Mouse (Mus musculus): ENCODE measurements around the gene Abcc3. TPM values are rescaled to one million over a fixed set of nuclear protein-coding genes. Genes with fewer than 3 reads are reported as not detected.
A peak's percentile ranks its signal among the peaks of the same experiment; 100 is the strongest.

Abcc3 gene
- polyA plus RNA-seq, 1 experiment from 2014 or later, result 1.3 TPM

- DNase-seq (ENCODE audit: low spot score) (no peak), ATAC-seq (ENCODE audit: low read depth) (no peak)
- H3K27ac ChIP-seq (replicated peaks; ENCODE audit: low read depth, low read length), result no peak overlapping the region
- no peaks in the 10 kb centered on the region for H3K27me3 ChIP-seq (replicated peaks; ENCODE audit: control insufficient read depth, insufficient read depth, low read length)
- H3K4me1 ChIP-seq (ENCODE audit: control insufficient read depth, insufficient read depth, low read length), result no peaks in the 10 kb centered on the region
- no peaks in the 10 kb centered on the region for H3K36me3 ChIP-seq (ENCODE audit: control insufficient read depth, insufficient read depth, low read length)
- no peaks in the 10 kb centered on the region for H3K9me3 ChIP-seq (ENCODE audit: control insufficient read depth, low read length)
- H3K9ac ChIP-seq (ENCODE audit: low read depth, low read length), result no peak overlapping the region
- H3K4me2 ChIP-seq (ENCODE audit: low read depth, low read length), result no peak overlapping the region
- WGBS, result 20% methylated on average over 2 of the region's 2 CpGs
- H3K4me3 ChIP-seq (ENCODE audit: low read depth, low read length), result no peak overlapping the region
Observed at GRCm38 (mm10) chr11:94379061-94379460, 13.7 kb downstream of the Abcc3 start.

GRCm38 (mm10) chr11:94374276-94374948, 18.4 kb downstream of the Abcc3 start:
- ATAC-seq (ENCODE audit: low read depth), result no peak
- H3K9ac ChIP-seq (ENCODE audit: low read depth, low read length), result no peak overlapping the region
- no peaks in the 10 kb centered on the region for H3K4me1 ChIP-seq (ENCODE audit: control insufficient read depth, insufficient read depth, low read length)
- H3K27me3 ChIP-seq (replicated peaks; ENCODE audit: control insufficient read depth, insufficient read depth, low read length), result no peaks in the 10 kb centered on the region
- no peaks in the 10 kb centered on the region for H3K9me3 ChIP-seq (ENCODE audit: control insufficient read depth, low read length)
- WGBS, result 79% methylated on average over 13 of the region's 13 CpGs
- H3K4me3 ChIP-seq (ENCODE audit: low read depth, low read length), result no peak overlapping the region
- no peak overlapping the region for H3K27ac ChIP-seq (replicated peaks; ENCODE audit: low read depth, low read length)
- no peak overlapping the region for H3K4me2 ChIP-seq (ENCODE audit: low read depth, low read length)
- no peaks in the 10 kb centered on the region for H3K36me3 ChIP-seq (ENCODE audit: control insufficient read depth, insufficient read depth, low read length)
- no peak for DNase-seq (ENCODE audit: low spot score)

DNA sequence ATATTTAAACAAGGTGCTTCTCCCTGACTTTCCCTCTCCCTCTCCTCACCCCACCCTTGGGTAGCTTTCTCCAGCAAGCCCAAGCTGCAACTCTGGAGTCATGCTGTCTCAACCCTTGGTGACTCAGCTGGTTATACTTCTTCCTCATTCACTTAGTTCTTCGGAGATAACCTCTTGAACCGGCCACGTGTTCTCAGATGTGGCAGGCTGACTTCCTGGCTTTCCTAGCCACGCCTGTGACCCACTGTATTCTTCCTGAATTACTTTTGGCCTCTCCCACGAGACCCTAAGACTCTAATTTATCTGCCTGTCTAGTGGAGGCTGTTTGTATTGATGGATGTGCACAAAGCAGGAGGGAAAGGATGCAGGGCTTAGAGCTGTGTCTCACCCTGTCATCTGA, 22.0 kb downstream of the Abcc3 start:
- WGBS, result 39% methylated on average over 5 of the region's 5 CpGs
- Histone ChIP-seq H3K27me3 (replicated peaks; ENCODE audit: control insufficient read depth, insufficient read depth, low read length) (no peaks in the 10 kb centered on the region), H3K4me1 (ENCODE audit: control insufficient read depth, insufficient read depth, low read length) (no peaks in the 10 kb centered on the region), H3K4me3 (ENCODE audit: low read depth, low read length) (no peak overlapping the region), H3K9ac (ENCODE audit: low read depth, low read length) (no peak overlapping the region), H3K9me3 (ENCODE audit: control insufficient read depth, low read length) (0 out of 2 replicates have a peak, but pooled peaks cover 3% of the 10 kb centered on the region), H3K36me3 (ENCODE audit: control insufficient read depth, insufficient read depth, low read length) (no peaks in the 10 kb centered on the region), H3K27ac (replicated peaks; ENCODE audit: low read depth, low read length) (no peak overlapping the region), H3K4me2 (ENCODE audit: low read depth, low read length) (no peak overlapping the region)
- DNase-seq (ENCODE audit: low spot score), result no peak
- ATAC-seq (ENCODE audit: low read depth), result no peak

DNA sequence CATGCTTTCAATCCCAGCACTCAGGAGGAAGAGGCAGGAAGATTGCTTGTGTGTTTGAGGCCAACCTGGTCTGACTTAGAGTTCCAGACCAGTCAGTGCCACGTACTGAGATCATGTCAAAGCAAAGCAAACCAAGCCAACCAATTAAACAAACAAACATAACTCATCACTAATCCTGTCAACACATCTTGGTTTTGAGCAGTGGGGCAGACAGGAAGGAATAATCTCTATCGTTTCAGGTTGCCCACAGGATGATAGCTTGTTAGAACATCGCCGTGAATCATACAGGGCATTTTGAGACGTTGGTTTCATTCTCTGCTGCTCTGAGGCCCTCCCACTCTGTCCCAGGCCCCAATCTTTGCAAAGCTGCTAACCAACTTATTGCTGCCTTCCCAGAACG, 22.8 kb downstream of the Abcc3 start:
- Histone ChIP-seq H3K9me3 (ENCODE audit: control insufficient read depth, low read length) (0 out of 2 replicates have a peak, but pooled peaks cover 3% of the 10 kb centered on the region), H3K4me2 (ENCODE audit: low read depth, low read length) (no peak overlapping the region), H3K4me1 (ENCODE audit: control insufficient read depth, insufficient read depth, low read length) (no peaks in the 10 kb centered on the region), H3K4me3 (ENCODE audit: low read depth, low read length) (no peak overlapping the region), H3K27ac (replicated peaks; ENCODE audit: low read depth, low read length) (no peak overlapping the region), H3K27me3 (replicated peaks; ENCODE audit: control insufficient read depth, insufficient read depth, low read length) (no peaks in the 10 kb centered on the region), H3K36me3 (ENCODE audit: control insufficient read depth, insufficient read depth, low read length) (no peaks in the 10 kb centered on the region), H3K9ac (ENCODE audit: low read depth, low read length) (no peak overlapping the region)
- ATAC-seq (ENCODE audit: low read depth) (no peak), DNase-seq (ENCODE audit: low spot score) (no peak)
- 80% methylated on average over 6 of the region's 6 CpGs for WGBS

GRCm38 (mm10) chr11:94365340-94365739, 27.5 kb downstream of the Abcc3 start:
- Histone ChIP-seq H3K4me1 (ENCODE audit: control insufficient read depth, insufficient read depth, low read length) (no peaks in the 10 kb centered on the region), H3K9ac (ENCODE audit: low read depth, low read length) (no peak overlapping the region), H3K27ac (replicated peaks; ENCODE audit: low read depth, low read length) (no peak overlapping the region), H3K27me3 (replicated peaks; ENCODE audit: control insufficient read depth, insufficient read depth, low read length) (no peaks in the 10 kb centered on the region), H3K4me2 (ENCODE audit: low read depth, low read length) (no peak overlapping the region), H3K4me3 (ENCODE audit: low read depth, low read length) (no peak overlapping the region), H3K36me3 (ENCODE audit: control insufficient read depth, insufficient read depth, low read length) (no peaks in the 10 kb centered on the region), H3K9me3 (ENCODE audit: control insufficient read depth, low read length) (0 out of 2 replicates have a peak, but pooled peaks cover 3% of the 10 kb centered on the region)
- WGBS, result 50% methylated on average over 3 of the region's 3 CpGs
- ATAC-seq (ENCODE audit: low read depth), result no peak
- DNase-seq (ENCODE audit: low spot score), result no peak

DNA sequence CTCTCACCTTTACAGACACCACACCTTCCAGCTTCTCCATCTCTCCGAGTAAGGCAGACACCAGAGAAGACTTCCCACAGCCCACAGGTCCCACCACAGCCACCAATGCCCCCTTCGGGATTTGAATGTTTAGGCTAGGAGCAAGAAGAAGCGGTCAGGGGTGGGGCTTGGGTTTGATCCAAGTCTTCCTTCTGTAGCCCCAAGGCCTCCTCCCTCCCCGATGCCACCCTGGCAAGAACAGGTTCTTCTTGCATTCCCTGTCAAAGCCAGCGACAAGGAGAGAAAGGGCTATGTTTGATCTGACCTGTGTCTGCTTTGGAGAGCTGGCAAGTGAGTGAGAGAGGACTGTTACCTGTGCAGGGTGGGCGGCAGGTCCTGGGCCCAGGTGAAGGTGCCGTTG, 29.1 kb downstream of the Abcc3 start:
- no peak overlapping the region for H3K9ac ChIP-seq (ENCODE audit: low read depth, low read length)
- ATAC-seq (ENCODE audit: low read depth) (peak; percentile 26; the same call in 1 of the 2 replicates), DNase-seq (ENCODE audit: low spot score) (peak; percentile 66)
- no peak overlapping the region for H3K4me2 ChIP-seq (ENCODE audit: low read depth, low read length)
- no peaks in the 10 kb centered on the region for H3K4me1 ChIP-seq (ENCODE audit: control insufficient read depth, insufficient read depth, low read length)
- no peaks in the 10 kb centered on the region for H3K36me3 ChIP-seq (ENCODE audit: control insufficient read depth, insufficient read depth, low read length)
- H3K9me3 ChIP-seq (ENCODE audit: control insufficient read depth, low read length), result 0 out of 2 replicates have a peak, but pooled peaks cover 3% of the 10 kb centered on the region
- H3K27ac ChIP-seq (replicated peaks; ENCODE audit: low read depth, low read length), result no peak overlapping the region
- H3K4me3 ChIP-seq (ENCODE audit: low read depth, low read length), result no peak overlapping the region
- 66% methylated on average over 7 of the region's 7 CpGs for WGBS
- no peaks in the 10 kb centered on the region for H3K27me3 ChIP-seq (replicated peaks; ENCODE audit: control insufficient read depth, insufficient read depth, low read length)

DNA sequence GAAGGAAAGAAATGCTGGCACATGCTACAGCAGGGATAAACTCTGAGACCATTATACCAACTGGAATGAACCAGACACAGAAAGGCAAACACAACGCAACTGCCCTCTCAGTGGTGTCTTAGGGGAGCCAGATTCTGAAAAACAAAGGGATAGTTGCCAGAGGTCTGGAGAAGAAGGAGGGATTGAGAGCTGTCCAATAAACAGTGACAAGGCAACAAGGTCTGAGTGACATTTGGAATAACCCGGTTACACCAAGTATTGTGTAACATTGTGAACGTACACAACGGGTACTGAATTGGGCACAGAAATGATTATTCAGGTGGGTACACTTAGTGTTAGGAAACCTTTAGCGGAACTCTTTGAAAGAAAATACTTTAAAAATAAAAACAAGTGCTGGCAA, 30.7 kb downstream of the Abcc3 start:
- DNase-seq (ENCODE audit: low spot score), result no peak
- H3K27me3 ChIP-seq (replicated peaks; ENCODE audit: control insufficient read depth, insufficient read depth, low read length), result no peaks in the 10 kb centered on the region
- no peak overlapping the region for H3K4me2 ChIP-seq (ENCODE audit: low read depth, low read length)
- no peaks in the 10 kb centered on the region for H3K36me3 ChIP-seq (ENCODE audit: control insufficient read depth, insufficient read depth, low read length)
- H3K27ac ChIP-seq (replicated peaks; ENCODE audit: low read depth, low read length), result no peak overlapping the region
- 0 out of 2 replicates have a peak, but pooled peaks cover 3% of the 10 kb centered on the region for H3K9me3 ChIP-seq (ENCODE audit: control insufficient read depth, low read length)
- ATAC-seq (ENCODE audit: low read depth), result no peak
- no peaks in the 10 kb centered on the region for H3K4me1 ChIP-seq (ENCODE audit: control insufficient read depth, insufficient read depth, low read length)
- no peak overlapping the region for H3K4me3 ChIP-seq (ENCODE audit: low read depth, low read length)
- H3K9ac ChIP-seq (ENCODE audit: low read depth, low read length), result no peak overlapping the region
- 94% methylated on average over 5 of the region's 5 CpGs for WGBS

GRCm38 (mm10) chr11:94361166-94361870, 31.5 kb downstream of the Abcc3 start:
- ATAC-seq (ENCODE audit: low read depth), result no peak
- H3K4me3 ChIP-seq (ENCODE audit: low read depth, low read length), result no peak overlapping the region
- no peaks in the 10 kb centered on the region for H3K36me3 ChIP-seq (ENCODE audit: control insufficient read depth, insufficient read depth, low read length)
- H3K27me3 ChIP-seq (replicated peaks; ENCODE audit: control insufficient read depth, insufficient read depth, low read length), result no peaks in the 10 kb centered on the region
- 0 out of 2 replicates have a peak, but pooled peaks cover 3% of the 10 kb centered on the region for H3K9me3 ChIP-seq (ENCODE audit: control insufficient read depth, low read length)
- H3K27ac ChIP-seq (replicated peaks; ENCODE audit: low read depth, low read length), result no peak overlapping the region
- no peaks in the 10 kb centered on the region for H3K4me1 ChIP-seq (ENCODE audit: control insufficient read depth, insufficient read depth, low read length)
- WGBS, result 94% methylated on average over 14 of the region's 14 CpGs
- no peak overlapping the region for H3K9ac ChIP-seq (ENCODE audit: low read depth, low read length)
- no peak overlapping the region for H3K4me2 ChIP-seq (ENCODE audit: low read depth, low read length)
- DNase-seq (ENCODE audit: low spot score), result no peak

Measured in embryonic facial prominence, embryonic 14.5 days (tissue).